Mouse (Mus musculus): ENCODE measurements around the gene Il6st. TPM values are rescaled to one million over a fixed set of nuclear protein-coding genes. Genes with fewer than 3 reads are reported as not detected.

Gene Il6st
- polyA plus RNA-seq (2012; fragmentation: generic; extraction: Trizol), result 17.3 TPM
- long read RNA-seq, experiment 1, partial matches to known transcripts, result 0 of 11 reads
- long read RNA-seq, experiment 1, other reads (novel, unspliced or antisense), result 11 of 11 reads
- long read RNA-seq, experiment 2, full-length matches to known transcripts, result 103 of 125 reads
- long read RNA-seq, experiment 2, partial matches to known transcripts, result 3 of 125 reads
- long read RNA-seq, experiment 2, other reads (novel, unspliced or antisense), result 19 of 125 reads

GRCm38 (mm10) chr13:112463868-112464625 lies at the start of gene Il6st:
Gene Il6st (plus strand): TSS chr13:112464070.
- H3K27me3 ChIP-seq (ENCODE audit: control insufficient read depth, insufficient read depth, insufficient read length), result no peaks in the 10 kb centered on the region
- H3K4me3 ChIP-seq (ENCODE audit: insufficient read depth, poor library complexity, severe bottlenecking), result peak within 1 kb of the TSS; percentile 68
- TF ChIP-seq MYOD1 (IDR thresholded peaks at IDR 0.05; ENCODE audit: control insufficient read depth, insufficient read length, low read depth) (no peak), FOSL1 (IDR thresholded peaks at IDR 0.05; ENCODE audit: insufficient read depth, low read length, poor library complexity, severe bottlenecking) (no peak), CTCF (IDR thresholded peaks at IDR 0.05; ENCODE audit: control insufficient read depth, insufficient read depth, insufficient read length) (peak; percentile 11), MAX (IDR thresholded peaks at IDR 0.05) (peak; percentile 47), USF1 (IDR thresholded peaks at IDR 0.05; ENCODE audit: low read depth) (no peak), MYOG (IDR thresholded peaks at IDR 0.05; ENCODE audit: control insufficient read depth, extremely low read depth, insufficient read length) (no peak)
- no peaks in the 10 kb centered on the region for H3K36me3 ChIP-seq (ENCODE audit: control insufficient read depth, insufficient read depth)
- peaks cover 46% of the 10 kb centered on the region for H3K79me3 ChIP-seq (ENCODE audit: low read depth)
- H3K79me2 ChIP-seq (ENCODE audit: control insufficient read depth, insufficient read depth), result peaks cover 49% of the 10 kb centered on the region
- peak within 1 kb of the TSS; percentile 95 for H3ac ChIP-seq (ENCODE audit: control insufficient read depth, insufficient read length, low read depth)

GRCm38 (mm10) chr13:112415896-112416295 lies 48.0 kb upstream of the Il6st start:
- TF ChIP-seq MYOD1 (IDR thresholded peaks at IDR 0.05; ENCODE audit: control insufficient read depth, insufficient read length, low read depth) (no peak), USF1 (IDR thresholded peaks at IDR 0.05; ENCODE audit: low read depth) (no peak), MYOG (IDR thresholded peaks at IDR 0.05; ENCODE audit: control insufficient read depth, extremely low read depth, insufficient read length) (no peak), CTCF (IDR thresholded peaks at IDR 0.05; ENCODE audit: control insufficient read depth, insufficient read depth, insufficient read length) (no peak), MAX (IDR thresholded peaks at IDR 0.05) (no peak), FOSL1 (IDR thresholded peaks at IDR 0.05; ENCODE audit: insufficient read depth, low read length, poor library complexity, severe bottlenecking) (no peak), CEBPB (IDR thresholded peaks at IDR 0.05; ENCODE audit: low read depth) (no peak)
- Histone ChIP-seq H3K4me3 (ENCODE audit: insufficient read depth, poor library complexity, severe bottlenecking) (no peak overlapping the region), H3K36me3 (ENCODE audit: control insufficient read depth, insufficient read depth) (no peaks in the 10 kb centered on the region), H3K79me2 (ENCODE audit: control insufficient read depth, insufficient read depth) (no peaks in the 10 kb centered on the region), H3ac (ENCODE audit: control insufficient read depth, insufficient read length, low read depth) (no peak overlapping the region), H3K79me3 (ENCODE audit: low read depth) (no peaks in the 10 kb centered on the region), H3K27me3 (ENCODE audit: control insufficient read depth, insufficient read depth, insufficient read length) (no peaks in the 10 kb centered on the region)

- Histone ChIP-seq H3K4me3 (ENCODE audit: insufficient read depth, poor library complexity, severe bottlenecking) (no peak overlapping the region), H3K79me2 (ENCODE audit: control insufficient read depth, insufficient read depth) (no peaks in the 10 kb centered on the region), H3K36me3 (ENCODE audit: control insufficient read depth, insufficient read depth) (no peaks in the 10 kb centered on the region), H3ac (ENCODE audit: control insufficient read depth, insufficient read length, low read depth) (no peak overlapping the region), H3K79me3 (ENCODE audit: low read depth) (no peaks in the 10 kb centered on the region), H3K27me3 (ENCODE audit: control insufficient read depth, insufficient read depth, insufficient read length) (no peaks in the 10 kb centered on the region)
- TF ChIP-seq CEBPB (IDR thresholded peaks at IDR 0.05; ENCODE audit: low read depth), result no peak
- TF ChIP-seq MYOG (IDR thresholded peaks at IDR 0.05; ENCODE audit: control insufficient read depth, extremely low read depth, insufficient read length), result no peak
- no peak for TF ChIP-seq MYOD1 (IDR thresholded peaks at IDR 0.05; ENCODE audit: control insufficient read depth, insufficient read length, low read depth)
- no peak for TF ChIP-seq FOSL1 (IDR thresholded peaks at IDR 0.05; ENCODE audit: insufficient read depth, low read length, poor library complexity, severe bottlenecking)
- no peak for TF ChIP-seq CTCF (IDR thresholded peaks at IDR 0.05; ENCODE audit: control insufficient read depth, insufficient read depth, insufficient read length)
- no peak for TF ChIP-seq USF1 (IDR thresholded peaks at IDR 0.05; ENCODE audit: low read depth)
- TF ChIP-seq MAX (IDR thresholded peaks at IDR 0.05), result no peak
Observed at GRCm38 (mm10) chr13:112416410-112417162, 47.3 kb upstream of the Il6st start.

GRCm38 (mm10) chr13:112417163-112417523 lies 46.7 kb upstream of the Il6st start:
- TF ChIP-seq MYOD1 (IDR thresholded peaks at IDR 0.05; ENCODE audit: control insufficient read depth, insufficient read length, low read depth), result no peak
- no peak for TF ChIP-seq MYOG (IDR thresholded peaks at IDR 0.05; ENCODE audit: control insufficient read depth, extremely low read depth, insufficient read length)
- TF ChIP-seq USF1 (IDR thresholded peaks at IDR 0.05; ENCODE audit: low read depth), result no peak
- no peak for TF ChIP-seq CEBPB (IDR thresholded peaks at IDR 0.05; ENCODE audit: low read depth)
- TF ChIP-seq CTCF (IDR thresholded peaks at IDR 0.05; ENCODE audit: control insufficient read depth, insufficient read depth, insufficient read length), result no peak
- TF ChIP-seq FOSL1 (IDR thresholded peaks at IDR 0.05; ENCODE audit: insufficient read depth, low read length, poor library complexity, severe bottlenecking), result no peak
- no peak for TF ChIP-seq MAX (IDR thresholded peaks at IDR 0.05)
- Histone ChIP-seq H3K36me3 (ENCODE audit: control insufficient read depth, insufficient read depth) (no peaks in the 10 kb centered on the region), H3K4me3 (ENCODE audit: insufficient read depth, poor library complexity, severe bottlenecking) (no peak overlapping the region), H3K27me3 (ENCODE audit: control insufficient read depth, insufficient read depth, insufficient read length) (no peaks in the 10 kb centered on the region), H3K79me3 (ENCODE audit: low read depth) (no peaks in the 10 kb centered on the region), H3K79me2 (ENCODE audit: control insufficient read depth, insufficient read depth) (no peaks in the 10 kb centered on the region), H3ac (ENCODE audit: control insufficient read depth, insufficient read length, low read depth) (no peak overlapping the region)

GRCm38 (mm10) chr13:112417861-112418423 lies 45.9 kb upstream of the Il6st start:
- Histone ChIP-seq H3K27me3 (ENCODE audit: control insufficient read depth, insufficient read depth, insufficient read length) (no peaks in the 10 kb centered on the region), H3K79me2 (ENCODE audit: control insufficient read depth, insufficient read depth) (no peaks in the 10 kb centered on the region), H3K36me3 (ENCODE audit: control insufficient read depth, insufficient read depth) (no peaks in the 10 kb centered on the region), H3ac (ENCODE audit: control insufficient read depth, insufficient read length, low read depth) (no peak overlapping the region), H3K79me3 (ENCODE audit: low read depth) (no peaks in the 10 kb centered on the region), H3K4me3 (ENCODE audit: insufficient read depth, poor library complexity, severe bottlenecking) (no peak overlapping the region)
- no peak for TF ChIP-seq FOSL1 (IDR thresholded peaks at IDR 0.05; ENCODE audit: insufficient read depth, low read length, poor library complexity, severe bottlenecking)
- TF ChIP-seq CEBPB (IDR thresholded peaks at IDR 0.05; ENCODE audit: low read depth), result no peak
